Mouse (Mus musculus): Measurements from ENCODE around the gene Gm47841. TPM values are rescaled to one million over a fixed set of nuclear protein-coding genes. Genes with fewer than 3 reads are reported as not detected.

The Gm47841 gene
- total RNA-seq, 1 experiment from 2014 or later = not detected

GRCm38 (mm10) chr15:101076071-101077000, 29.1 kb upstream of the Gm47841 start:
- ATAC-seq (replicated peaks; ENCODE audit: insufficient number of reproducible peaks, low FRiP score, low TSS enrichment, poor library complexity, severe bottlenecking) = no peak

- ATAC-seq (replicated peaks; ENCODE audit: insufficient number of reproducible peaks, low FRiP score, low TSS enrichment, poor library complexity, severe bottlenecking) = no peak
Observed at GRCm38 (mm10) chr15:101075656-101076055, 28.5 kb upstream of the Gm47841 start.

- no peak for ATAC-seq (replicated peaks; ENCODE audit: insufficient number of reproducible peaks, low FRiP score, low TSS enrichment, poor library complexity, severe bottlenecking)
Observed at GRCm38 (mm10) chr15:101075150-101075549, 28.0 kb upstream of the Gm47841 start.

- no peak for ATAC-seq (replicated peaks; ENCODE audit: insufficient number of reproducible peaks, low FRiP score, low TSS enrichment, poor library complexity, severe bottlenecking)
Observed at GRCm38 (mm10) chr15:101074067-101074466, 26.9 kb upstream of the Gm47841 start.

GRCm38 (mm10) chr15:101072736-101073135, 25.5 kb upstream of the Gm47841 start:
- no peak for ATAC-seq (replicated peaks; ENCODE audit: insufficient number of reproducible peaks, low FRiP score, low TSS enrichment, poor library complexity, severe bottlenecking)

GRCm38 (mm10) chr15:101070762-101071161, 23.6 kb upstream of the Gm47841 start:
- ATAC-seq (replicated peaks; ENCODE audit: insufficient number of reproducible peaks, low FRiP score, low TSS enrichment, poor library complexity, severe bottlenecking) = no peak

GRCm38 (mm10) chr15:101069641-101070190, 22.5 kb upstream of the Gm47841 start:
- no peak for ATAC-seq (replicated peaks; ENCODE audit: insufficient number of reproducible peaks, low FRiP score, low TSS enrichment, poor library complexity, severe bottlenecking)

- no peak for ATAC-seq (replicated peaks; ENCODE audit: insufficient number of reproducible peaks, low FRiP score, low TSS enrichment, poor library complexity, severe bottlenecking)
Observed at GRCm38 (mm10) chr15:101068671-101069070, 21.5 kb upstream of the Gm47841 start.

- ATAC-seq (replicated peaks; ENCODE audit: insufficient number of reproducible peaks, low FRiP score, low TSS enrichment, poor library complexity, severe bottlenecking) = no peak
Observed at GRCm38 (mm10) chr15:101068029-101068428, 20.8 kb upstream of the Gm47841 start.

- no peak for ATAC-seq (replicated peaks; ENCODE audit: insufficient number of reproducible peaks, low FRiP score, low TSS enrichment, poor library complexity, severe bottlenecking)
Observed at GRCm38 (mm10) chr15:101066920-101067696, 19.9 kb upstream of the Gm47841 start.

- no peak for ATAC-seq (replicated peaks; ENCODE audit: insufficient number of reproducible peaks, low FRiP score, low TSS enrichment, poor library complexity, severe bottlenecking)
Observed at GRCm38 (mm10) chr15:101066364-101066847, 19.2 kb upstream of the Gm47841 start.

- ATAC-seq (replicated peaks; ENCODE audit: insufficient number of reproducible peaks, low FRiP score, low TSS enrichment, poor library complexity, severe bottlenecking) = no peak
Observed at GRCm38 (mm10) chr15:101065069-101065468, 17.9 kb upstream of the Gm47841 start.

GRCm38 (mm10) chr15:101060280-101060852, 13.2 kb upstream of the Gm47841 start:
- ATAC-seq (replicated peaks; ENCODE audit: insufficient number of reproducible peaks, low FRiP score, low TSS enrichment, poor library complexity, severe bottlenecking) = no peak

GRCm38 (mm10) chr15:101059570-101060279, 12.5 kb upstream of the Gm47841 start:
- no peak for ATAC-seq (replicated peaks; ENCODE audit: insufficient number of reproducible peaks, low FRiP score, low TSS enrichment, poor library complexity, severe bottlenecking)

GRCm38 (mm10) chr15:101056225-101056624, 9.0 kb upstream of the Gm47841 start:
- no peak for ATAC-seq (replicated peaks; ENCODE audit: insufficient number of reproducible peaks, low FRiP score, low TSS enrichment, poor library complexity, severe bottlenecking)

- no peak for ATAC-seq (replicated peaks; ENCODE audit: insufficient number of reproducible peaks, low FRiP score, low TSS enrichment, poor library complexity, severe bottlenecking)
Observed at GRCm38 (mm10) chr15:101054541-101054940, 7.3 kb upstream of the Gm47841 start.

- no peak for ATAC-seq (replicated peaks; ENCODE audit: insufficient number of reproducible peaks, low FRiP score, low TSS enrichment, poor library complexity, severe bottlenecking)
Observed at GRCm38 (mm10) chr15:101053832-101054459, 6.7 kb upstream of the Gm47841 start.

Data from monocyte, adult 5-6 weeks (primary cell).